Mouse (Mus musculus) heart, postnatal 0 days (tissue): Measurements from ENCODE around the gene Clca3a2. TPM values are rescaled to one million over a fixed set of nuclear protein-coding genes. Genes with fewer than 3 reads are reported as not detected.
"Not testable (repeated sequence)": the region's sequence is repeated elsewhere in the genome, so short reads cannot be mapped to it uniquely, and the experiment has no call there.

Experiments used
- ATAC-seq: fragments of 200-750 bp; cut with Nextera tagmentation; 2 replicates; pipeline ENCODE4 v1.8.0; 2017; ENCODE audit warnings: low read depth, moderate number of reproducible peaks, moderate library complexity; ENCODE audit not compliant: insufficient read depth
- DNase-seq: peaks from one replicate; pipeline ENCODE4 v3.0.0-alpha.2; 2016; ENCODE audit warnings: low spot score
- H3K27ac ChIP-seq: fragments of 300-500 bp; sonication (generic); 2 replicates; pipeline ENCODE4 v1.5.1; 2014; ENCODE audit warnings: low read depth, mild to moderate bottlenecking
- H3K27me3 ChIP-seq: fragments of 300-500 bp; sonication (generic); 2 replicates; pipeline ENCODE4 v1.6.1; 2014; ENCODE audit warnings: low read length, mixed read lengths; ENCODE audit not compliant: control insufficient read depth, insufficient read depth
- H3K36me3 ChIP-seq: fragments of 300-500 bp; sonication (generic); replicated peaks from 2 replicates; pipeline ENCODE4 v1.6.1; 2014; ENCODE audit warnings: low read length, mixed read lengths; ENCODE audit not compliant: control insufficient read depth, insufficient read depth
- H3K4me1 ChIP-seq: fragments of 300-500 bp; sonication (generic); 2 replicates; pipeline ENCODE4 v1.6.1; 2014; ENCODE audit warnings: antibody characterized with exemption; ENCODE audit not compliant: control insufficient read depth, insufficient read depth
- H3K4me2 ChIP-seq: fragments of 300-500 bp; sonication (generic); 2 replicates; pipeline ENCODE4 v1.6.1; 2014; ENCODE audit warnings: low read depth, mild to moderate bottlenecking, low read length, moderate library complexity
- H3K4me3 ChIP-seq: fragments of 300-500 bp; sonication (generic); 2 replicates; pipeline ENCODE4 v1.5.1; 2014; ENCODE audit warnings: low read depth, low read length
- H3K9ac ChIP-seq: fragments of 300-500 bp; sonication (generic); replicated peaks from 2 replicates; pipeline ENCODE4 v1.6.1; 2014; ENCODE audit warnings: low read depth, low read length, mixed read lengths
- H3K9me3 ChIP-seq: fragments of 300-500 bp; sonication (generic); replicated peaks from 2 replicates; pipeline ENCODE4 v1.6.1; 2016; ENCODE audit warnings: low read length; ENCODE audit not compliant: control insufficient read depth
- CTCF ChIP-seq: IDR thresholded peaks from 2 replicates; pipeline ENCODE4 v1.5.1; 2016; ENCODE audit warnings: antibody characterized with exemption, control low read depth, low read depth
- EP300 ChIP-seq: IDR thresholded peaks from 2 replicates; pipeline ENCODE4 v1.6.1; 2016; ENCODE audit warnings: antibody characterized with exemption, low read depth
- WGBS: fragments of 180-500 bp; shearing (Covaris S2); extraction: QIAGEN DNeasy Blood & Tissue Kit; methylation state at CpG from one replicate; pipeline ENCODE4 v1.1.7; 2014; 5-methylcytosine and 5-hydroxymethylcytosine counted together
- polyA plus RNA-seq: library from polyadenylated mRNA; unstranded; fragments of >200 nt; fragmentation: Nextera tagmentation; extraction: Ambion mirVana; gene quantifications from 2 replicates; pipeline ENCODE4 v1.2.1, GENCODE M21; 2015
- total RNA-seq: library from RNA; depleted of rRNA; stranded (reverse); fragments of >200 nt; gene quantifications from 2 replicates; pipeline ENCODE4 v1.2.3, GENCODE M21; 2014; ENCODE audit warnings: low replicate concordance

Clca3a2 gene
- total and polyA plus RNA-seq, 2 experiments from 2014 or later, result 2.1 to 11.7 TPM

DNA sequence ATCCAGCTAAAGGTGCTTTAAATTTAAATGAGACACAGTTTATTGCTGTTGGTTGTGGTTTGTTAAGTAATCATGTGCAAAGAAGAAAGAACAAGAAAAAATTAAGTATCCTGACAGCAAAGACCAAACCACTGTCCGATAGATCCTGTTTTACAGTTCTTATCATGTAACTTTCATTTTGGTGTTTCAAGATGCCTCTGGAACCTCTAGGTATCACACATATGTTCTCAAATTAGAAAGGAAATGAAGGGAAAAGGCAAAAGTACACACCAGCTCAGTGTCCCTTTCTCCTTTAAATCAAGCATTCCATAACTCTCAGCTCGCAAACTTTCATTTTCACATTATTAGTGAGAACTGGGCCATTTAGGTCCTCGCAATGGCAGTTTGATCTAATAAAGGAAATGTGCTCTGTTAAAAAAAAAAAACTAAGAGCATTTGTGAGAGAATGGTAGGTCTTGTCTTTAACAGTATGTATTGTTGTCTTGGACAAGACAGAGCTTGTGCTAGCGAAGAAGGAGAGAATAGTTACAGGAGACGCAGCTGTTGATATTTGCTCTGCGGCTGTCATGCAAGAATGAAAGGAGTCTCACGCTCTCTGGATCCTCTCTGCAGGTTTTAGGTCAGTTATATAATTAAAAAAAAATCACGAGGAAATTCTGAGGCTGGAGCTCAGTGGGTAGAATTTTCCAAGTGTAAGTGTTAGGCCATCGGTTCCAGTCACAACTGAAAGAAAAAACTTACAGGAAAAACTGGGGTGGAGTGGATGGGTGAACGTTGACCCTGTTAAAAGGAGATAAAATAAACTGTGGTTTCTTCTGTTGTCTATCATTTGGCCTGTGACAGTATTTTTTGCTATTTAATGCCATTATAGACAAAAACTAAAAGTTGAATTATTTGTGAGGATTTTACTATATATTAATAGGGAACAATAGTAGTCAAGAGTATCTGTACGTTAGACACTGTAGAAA is 33.8 kb downstream of the Clca3a2 start:
- Histone ChIP-seq H3K36me3 (no peaks in the 10 kb centered on the region), H3K4me2 (no peak overlapping the region), H3K27me3 (no peaks in the 10 kb centered on the region), H3K9ac (no peak overlapping the region), H3K27ac (no peak overlapping the region), H3K9me3 (no peaks in the 10 kb centered on the region), H3K4me3 (no peak overlapping the region), H3K4me1 (no peaks in the 10 kb centered on the region)
- DNase-seq, result no peak
- WGBS, result 78% methylated on average over 11 of the region's 11 CpGs
- ATAC-seq, result no peak
- no peak for TF ChIP-seq EP300
- TF ChIP-seq CTCF, result no peak

DNA sequence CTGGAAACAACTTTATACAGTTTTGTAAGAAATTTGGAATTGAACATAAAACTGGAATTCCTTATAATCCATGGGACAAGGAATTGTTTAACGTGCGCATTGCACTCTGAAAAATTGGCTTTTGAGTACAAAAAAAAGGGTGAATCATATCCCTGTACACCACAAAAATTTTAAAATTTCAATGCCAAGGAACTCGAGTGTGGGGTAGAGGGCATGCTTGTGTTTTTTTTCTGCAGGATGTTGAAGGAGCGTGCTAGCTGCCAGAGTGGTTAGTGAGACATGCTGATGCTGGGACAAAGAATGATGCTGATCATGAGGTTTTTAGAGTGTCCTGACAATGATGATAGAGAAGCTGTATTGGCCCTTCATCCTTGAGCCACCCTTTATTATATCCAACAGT is 54.1 kb downstream of the Clca3a2 start:
- H3K36me3 ChIP-seq, result no peaks in the 10 kb centered on the region
- ATAC-seq (no peak), DNase-seq (no peak)
- no peak overlapping the region for H3K4me3 ChIP-seq
- no peaks in the 10 kb centered on the region for H3K27me3 ChIP-seq
- no peaks in the 10 kb centered on the region for H3K9me3 ChIP-seq
- H3K4me1 ChIP-seq, result peaks cover 6% of the 10 kb centered on the region; the same call in 1 of the 2 replicates
- WGBS, result 84% methylated on average over 4 of the region's 4 CpGs
- H3K4me2 ChIP-seq, result no peak overlapping the region
- no peak overlapping the region for H3K27ac ChIP-seq
- TF ChIP-seq CTCF (no peak), EP300 (no peak)
- no peak overlapping the region for H3K9ac ChIP-seq

DNA sequence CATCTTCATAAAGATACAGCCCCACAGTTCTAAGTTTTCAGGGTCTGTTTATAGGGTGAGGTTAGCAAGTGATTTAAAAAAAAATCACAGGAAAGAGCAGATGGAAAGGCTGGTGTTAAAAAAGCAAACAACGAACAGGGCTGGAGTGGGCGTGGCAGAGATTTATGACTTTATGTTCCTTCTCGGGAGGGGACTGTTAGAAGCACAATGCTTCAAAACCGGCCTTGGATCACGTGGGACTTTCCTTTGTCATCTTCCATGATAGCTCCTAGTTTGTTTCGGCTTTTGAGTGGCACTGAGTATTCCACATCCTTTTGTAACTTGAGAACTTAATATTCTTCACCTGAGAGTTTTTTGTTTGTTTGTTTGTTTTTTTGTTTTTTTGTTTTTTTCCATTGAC is 57.8 kb downstream of the Clca3a2 start:
- H3K4me3 ChIP-seq, result no peak overlapping the region
- H3K27me3 ChIP-seq, result no peaks in the 10 kb centered on the region
- H3K9ac ChIP-seq, result no peak overlapping the region
- no peaks in the 10 kb centered on the region for H3K36me3 ChIP-seq
- DNase-seq (peak; percentile 25), ATAC-seq (no peak)
- no peaks in the 10 kb centered on the region for H3K9me3 ChIP-seq
- H3K4me2 ChIP-seq, result peak overlapping the region; percentile 58
- no peak for TF ChIP-seq EP300
- TF ChIP-seq CTCF, result no peak
- WGBS, result 35% methylated on average over 6 of the region's 6 CpGs
- peak overlapping the region; percentile 85 for H3K27ac ChIP-seq
- peaks cover 6% of the 10 kb centered on the region; the same call in 1 of the 2 replicates for H3K4me1 ChIP-seq

DNA sequence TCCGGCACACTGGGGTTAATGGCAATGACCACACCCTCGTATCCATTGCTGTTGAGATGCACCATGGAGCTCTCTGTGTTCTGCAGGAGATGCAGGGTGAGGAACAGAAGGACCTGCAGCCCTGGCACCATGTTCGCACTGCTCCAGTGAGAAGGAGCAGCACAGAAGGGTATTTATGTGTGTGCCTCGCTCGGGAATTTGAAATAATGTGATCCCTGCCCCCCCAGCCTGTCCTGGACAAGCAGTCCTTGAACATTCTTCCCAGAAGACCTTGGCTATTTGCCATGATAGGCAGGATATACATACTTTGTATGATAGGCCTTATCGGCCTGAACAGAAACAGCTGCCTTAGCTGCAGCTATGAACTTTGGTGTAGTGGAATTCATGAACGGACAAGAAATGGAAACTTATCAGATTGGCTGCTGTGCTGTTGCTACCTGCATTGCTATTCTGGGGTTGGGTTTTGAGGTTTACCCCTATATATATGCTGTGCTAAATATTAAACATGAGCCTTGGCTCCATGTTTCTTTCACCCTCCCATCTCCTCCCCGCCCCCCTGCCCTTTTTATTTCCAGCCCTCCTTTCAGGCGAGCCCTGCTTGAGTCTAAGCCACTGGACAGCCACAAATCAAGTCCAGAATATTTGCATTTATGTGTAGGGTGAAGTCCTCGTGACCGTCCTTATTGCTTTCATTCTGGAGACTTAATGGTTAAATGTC is 58.5 kb downstream of the Clca3a2 start, which contains the start of gene Clca3a1:
Gene Clca3a1, minus strand, starts transcription at position 386 of the 718 bp plus-strand sequence.
- ATAC-seq (peak; percentile 92), DNase-seq (peak; percentile 80)
- Histone ChIP-seq H3K9me3 (no peaks in the 10 kb centered on the region), H3K27me3 (no peaks in the 10 kb centered on the region), H3K36me3 (no peaks in the 10 kb centered on the region), H3K27ac (peak within 1 kb of the TSS; percentile 85), H3K9ac (peak within 1 kb of the TSS; percentile 29; the same call in 1 of the 2 replicates), H3K4me1 (peaks cover 6% of the 10 kb centered on the region; the same call in 1 of the 2 replicates), H3K4me2 (peak within 1 kb of the TSS; percentile 58), H3K4me3 (peak within 1 kb of the TSS; percentile 39)
- 20% methylated on average over 9 of the region's 11 CpGs for WGBS
- TF ChIP-seq CTCF (no peak), EP300 (peak; percentile 76; the same call in 1 of the 2 replicates)

DNA sequence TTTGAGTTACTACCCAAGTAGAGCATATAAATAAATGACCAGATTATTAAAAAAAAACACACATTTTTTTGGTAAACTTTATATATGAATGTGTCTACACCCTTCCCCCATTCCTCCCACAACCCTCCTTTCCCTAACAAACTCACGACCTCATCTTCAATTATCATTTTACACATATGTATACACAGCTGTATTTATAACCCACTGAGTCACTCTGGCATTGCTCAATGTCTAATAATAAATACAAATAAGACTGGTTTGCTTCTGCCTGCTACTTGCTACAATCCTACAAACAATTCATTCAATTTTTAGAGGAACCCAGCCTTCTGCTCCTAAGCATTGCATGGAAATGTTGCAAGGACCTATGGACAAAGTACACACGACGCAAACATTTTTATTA is 59.6 kb downstream of the Clca3a2 start:
- Histone ChIP-seq H3K27ac (peak overlapping the region; percentile 85; the same call in 1 of the 2 replicates), H3K4me2 (peak overlapping the region; percentile 58), H3K36me3 (no peaks in the 10 kb centered on the region), H3K9me3 (no peaks in the 10 kb centered on the region), H3K9ac (peak overlapping the region; percentile 29; the same call in 1 of the 2 replicates), H3K4me3 (peak overlapping the region; percentile 39), H3K27me3 (no peaks in the 10 kb centered on the region), H3K4me1 (peaks cover 6% of the 10 kb centered on the region; the same call in 1 of the 2 replicates)
- WGBS, result 52% methylated on average over 3 of the region's 3 CpGs
- no peak for TF ChIP-seq EP300
- TF ChIP-seq CTCF, result no peak
- DNase-seq (peak; percentile 13), ATAC-seq (no peak)

DNA sequence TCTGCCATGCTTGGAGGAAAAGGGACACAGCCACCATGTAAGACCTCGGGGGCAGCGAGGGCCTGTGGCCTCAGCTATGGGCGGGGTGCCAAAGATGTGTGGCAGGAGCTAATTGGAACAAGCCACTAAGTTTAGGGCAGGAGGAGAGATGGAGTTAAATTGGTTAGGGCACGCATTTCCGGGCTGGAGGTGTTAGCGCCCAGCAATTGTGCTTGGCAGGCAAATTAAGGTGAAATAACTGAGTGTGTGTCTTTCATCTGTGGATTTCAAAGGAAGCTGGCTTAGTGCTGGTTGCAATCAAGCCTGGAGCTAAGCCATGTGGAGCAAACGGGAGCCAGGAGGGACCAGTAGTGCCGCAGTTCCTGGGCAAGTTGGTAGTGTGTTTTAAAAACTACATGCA is 63.2 kb downstream of the Clca3a2 start:
- H3K9ac ChIP-seq, H3K27me3 ChIP-seq, H3K36me3 ChIP-seq, H3K4me1 ChIP-seq, H3K9me3 ChIP-seq, ATAC-seq, DNase-seq, H3K4me2 ChIP-seq, H3K4me3 ChIP-seq, H3K27ac ChIP-seq: not testable (repeated sequence)
- WGBS, result 68% methylated on average over 8 of the region's 8 CpGs
